Mouse (Mus musculus): ENCODE measurements at regions not wholly inside any gene's neighbourhood (a gene's known extent, or its start where the extent isn't known, plus 50 kb on each side); places are given as distances from the start of the nearest gene placed in this dataset.

GRCm38 (mm10) chr7:40052255-40052654, 534.7 kb downstream of the Zfp619 start:
- no peak for DNase-seq (ENCODE audit: low spot score)

- DNase-seq (ENCODE audit: low spot score): no peak
Observed at GRCm38 (mm10) chr7:40058836-40059235, 541.3 kb downstream of the Zfp619 start.

- DNase-seq (ENCODE audit: low spot score): no peak
Observed at GRCm38 (mm10) chr7:40064631-40065030, 547.1 kb downstream of the Zfp619 start.

- no peak for DNase-seq (ENCODE audit: low spot score)
Observed at GRCm38 (mm10) chr7:40065526-40065925, 548.0 kb downstream of the Zfp619 start.

GRCm38 (mm10) chr7:40067378-40067777, 549.8 kb downstream of the Zfp619 start:
- no peak for DNase-seq (ENCODE audit: low spot score)

GRCm38 (mm10) chr7:40071313-40071712, 553.7 kb downstream of the Zfp619 start:
- DNase-seq (ENCODE audit: low spot score): no peak

GRCm38 (mm10) chr7:40072478-40072877, 554.9 kb downstream of the Zfp619 start:
- no peak for DNase-seq (ENCODE audit: low spot score)

- DNase-seq (ENCODE audit: low spot score): no peak
Observed at GRCm38 (mm10) chr7:40086236-40086635, 568.7 kb downstream of the Zfp619 start.

GRCm38 (mm10) chr7:40097094-40097493, 579.5 kb downstream of the Zfp619 start:
- no peak for DNase-seq (ENCODE audit: low spot score)

- DNase-seq (ENCODE audit: low spot score): no peak
Observed at GRCm38 (mm10) chr7:40103057-40103945, 585.7 kb downstream of the Zfp619 start.

- DNase-seq (ENCODE audit: low spot score): no peak
Observed at GRCm38 (mm10) chr7:40142906-40143305, 625.3 kb downstream of the Zfp619 start.

GRCm38 (mm10) chr7:40144431-40144830, 626.9 kb downstream of the Zfp619 start:
- DNase-seq (ENCODE audit: low spot score): no peak

GRCm38 (mm10) chr7:40177570-40177969, 660.0 kb downstream of the Zfp619 start:
- no peak for DNase-seq (ENCODE audit: low spot score)

GRCm38 (mm10) chr7:40195366-40195765, 677.8 kb downstream of the Zfp619 start:
- DNase-seq (ENCODE audit: low spot score): no peak

GRCm38 (mm10) chr7:40202615-40203014, 685.0 kb downstream of the Zfp619 start:
- no peak for DNase-seq (ENCODE audit: low spot score)

- DNase-seq (ENCODE audit: low spot score): no peak
Observed at GRCm38 (mm10) chr7:40211956-40212355, 686.2 kb upstream of the Vstm2b start.

- DNase-seq (ENCODE audit: low spot score): no peak
Observed at GRCm38 (mm10) chr7:40212576-40212975, 685.6 kb upstream of the Vstm2b start.

GRCm38 (mm10) chr7:40213646-40214045, 684.5 kb upstream of the Vstm2b start:
- no peak for DNase-seq (ENCODE audit: low spot score)

- DNase-seq (ENCODE audit: low spot score): no peak
Observed at GRCm38 (mm10) chr7:40214395-40214794, 683.7 kb upstream of the Vstm2b start.

- no peak for DNase-seq (ENCODE audit: low spot score)
Observed at GRCm38 (mm10) chr7:40215271-40215670, 682.9 kb upstream of the Vstm2b start.

- DNase-seq (ENCODE audit: low spot score): no peak
Observed at GRCm38 (mm10) chr7:40220549-40220948, 677.6 kb upstream of the Vstm2b start.

- no peak for DNase-seq (ENCODE audit: low spot score)
Observed at GRCm38 (mm10) chr7:40245188-40245587, 652.9 kb upstream of the Vstm2b start.

- no peak for DNase-seq (ENCODE audit: low spot score)
Observed at GRCm38 (mm10) chr7:40248521-40248920, 649.6 kb upstream of the Vstm2b start.

- DNase-seq (ENCODE audit: low spot score): no peak
Observed at GRCm38 (mm10) chr7:40253486-40253885, 644.6 kb upstream of the Vstm2b start.
